Mouse (Mus musculus) forebrain, embryonic 14.5 days (tissue): ENCODE data around the gene Eepd1. TPM values are rescaled to one million over a fixed set of nuclear protein-coding genes. Genes with fewer than 3 reads are reported as not detected.

Experiments used
- ATAC-seq: fragments of 200-750 bp; cut with Nextera tagmentation; 2 replicates; pipeline ENCODE4 v1.8.0; 2017; ENCODE audit warnings: mild to moderate bottlenecking, moderate library complexity
- DNase-seq: peaks from one replicate; pipeline ENCODE4 v3.0.0-alpha.2; 2015; ENCODE audit warnings: low spot score
- H3K27ac ChIP-seq: fragments of 300-500 bp; sonication (generic); 2 replicates; pipeline ENCODE4 v1.5.1; 2014; ENCODE audit warnings: low read depth, mild to moderate bottlenecking, control low read depth, low read length, moderate library complexity
- H3K27me3 ChIP-seq: fragments of 300-500 bp; sonication (generic); replicated peaks from 2 replicates; pipeline ENCODE4 v1.6.1; 2014; ENCODE audit warnings: low read length, control low read depth, mixed read lengths; ENCODE audit not compliant: control insufficient read depth, insufficient read depth
- H3K36me3 ChIP-seq: fragments of 300-500 bp; sonication (generic); 2 replicates; pipeline ENCODE4 v1.6.1; 2014; ENCODE audit warnings: low read length, control low read depth; ENCODE audit not compliant: control insufficient read depth, insufficient read depth
- H3K4me1 ChIP-seq: fragments of 300-500 bp; sonication (generic); 2 replicates; pipeline ENCODE4 v1.6.1; 2014; ENCODE audit warnings: antibody characterized with exemption, low read length, control low read depth; ENCODE audit not compliant: control insufficient read depth, insufficient read depth
- H3K4me2 ChIP-seq: fragments of 300-500 bp; sonication (generic); 2 replicates; pipeline ENCODE4 v1.6.1; 2014; ENCODE audit warnings: mild to moderate bottlenecking, control low read depth, low read length
- H3K4me3 ChIP-seq: fragments of 300-500 bp; sonication (generic); 2 replicates; pipeline ENCODE4 v1.5.1; 2014; ENCODE audit warnings: low read depth, low read length, control low read depth
- H3K9ac ChIP-seq: fragments of 300-500 bp; sonication (generic); 2 replicates; pipeline ENCODE4 v1.6.1; 2014; ENCODE audit warnings: mild to moderate bottlenecking, low read length, control low read depth, moderate library complexity
- H3K9me3 ChIP-seq: fragments of 300-500 bp; sonication (generic); replicated peaks from 2 replicates; pipeline ENCODE4 v1.6.1; 2016; ENCODE audit warnings: low read length, control low read depth, mixed read lengths; ENCODE audit not compliant: control insufficient read depth
- WGBS: fragments of 180-500 bp; shearing (Covaris S2); extraction: QIAGEN DNeasy Blood & Tissue Kit; methylation state at CpG from one replicate; pipeline ENCODE4 v1.1.7; 2014; 5-methylcytosine and 5-hydroxymethylcytosine counted together
- polyA plus RNA-seq: library from polyadenylated mRNA; unstranded; fragments of >200 nt; fragmentation: Nextera tagmentation; extraction: Ambion mirVana; gene quantifications from 2 replicates; pipeline ENCODE4 v1.2.1, GENCODE M21; 2014

The Eepd1 gene
- polyA plus RNA-seq, 1 experiment from 2014 or later: 9.7 TPM

DNA sequence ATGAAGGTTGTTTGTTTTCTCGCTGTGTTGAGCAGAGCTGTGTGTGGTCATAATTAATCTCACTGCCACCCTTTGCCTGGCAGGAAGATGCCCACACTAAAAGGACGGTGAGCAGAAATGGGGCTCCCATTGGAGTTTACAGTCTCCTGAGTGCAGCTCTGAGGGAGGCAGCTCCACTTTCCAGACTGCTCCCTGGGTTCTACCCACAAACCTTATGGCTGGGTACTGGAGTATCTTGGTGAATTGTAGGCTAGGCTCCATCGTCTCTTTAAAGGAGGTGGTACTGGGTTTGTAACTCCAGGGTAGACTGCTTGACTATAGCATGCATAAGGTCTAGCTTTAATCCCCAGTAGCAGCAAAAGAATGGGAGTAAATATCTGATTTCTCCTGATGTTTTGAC lies 74.7 kb downstream of the Eepd1 start:
- Histone ChIP-seq H3K27ac (no peak overlapping the region), H3K36me3 (no peaks in the 10 kb centered on the region), H3K4me3 (no peak overlapping the region), H3K4me1 (no peaks in the 10 kb centered on the region), H3K9ac (no peak overlapping the region), H3K4me2 (no peak overlapping the region), H3K27me3 (no peaks in the 10 kb centered on the region), H3K9me3 (no peaks in the 10 kb centered on the region)
- no peak for ATAC-seq
- DNase-seq: no peak
- WGBS: 90% methylated on average over 3 of the region's 3 CpGs

DNA sequence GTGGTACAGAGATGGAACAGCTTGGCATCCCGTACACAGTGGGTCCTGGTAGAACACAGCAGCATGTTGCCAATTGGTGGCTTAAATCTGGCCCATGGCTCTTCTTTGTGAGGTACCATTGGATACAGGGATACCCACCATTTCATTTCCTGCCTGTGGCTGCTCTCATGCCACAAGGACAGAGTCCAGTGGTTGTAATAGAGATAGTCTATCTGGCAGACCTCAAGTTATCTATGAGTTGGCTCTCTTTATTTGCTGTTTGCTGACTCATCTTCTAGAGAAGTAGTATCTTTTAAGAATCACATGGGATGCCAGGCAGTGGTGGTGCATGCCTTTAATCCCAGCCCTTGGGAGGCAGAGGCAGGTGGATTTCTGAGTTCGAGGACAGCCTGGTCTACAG lies 76.0 kb downstream of the Eepd1 start:
- no peak for DNase-seq
- H3K4me1 ChIP-seq: no peaks in the 10 kb centered on the region
- H3K4me3 ChIP-seq: no peak overlapping the region
- no peak overlapping the region for H3K27ac ChIP-seq
- ATAC-seq: no peak
- no peaks in the 10 kb centered on the region for H3K27me3 ChIP-seq
- H3K36me3 ChIP-seq: no peaks in the 10 kb centered on the region
- 96% methylated on average over 2 of the region's 2 CpGs for WGBS
- no peak overlapping the region for H3K9ac ChIP-seq
- H3K9me3 ChIP-seq: no peaks in the 10 kb centered on the region
- H3K4me2 ChIP-seq: no peak overlapping the region

DNA sequence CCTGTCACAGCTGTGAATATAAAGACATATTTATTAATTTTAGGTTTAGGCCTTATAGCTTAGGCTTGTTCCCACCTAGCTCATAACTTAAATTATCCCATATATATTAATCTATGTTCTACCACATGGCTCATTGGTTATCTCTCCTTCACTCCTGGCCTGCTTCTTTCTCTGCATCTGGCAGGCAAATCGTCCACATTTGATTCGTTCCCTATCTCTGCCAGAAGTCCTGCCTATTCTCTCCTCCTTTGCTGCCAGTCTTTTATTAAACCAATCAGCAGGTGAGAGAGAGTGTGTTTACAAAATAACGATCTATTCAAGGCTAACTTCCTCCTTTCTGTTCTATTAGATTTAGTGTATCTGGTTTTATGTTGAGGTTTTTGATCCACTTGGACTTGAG lies 77.5 kb downstream of the Eepd1 start:
- Histone ChIP-seq H3K36me3 (no peaks in the 10 kb centered on the region), H3K4me2 (no peak overlapping the region), H3K9me3 (0 out of 2 replicates have a peak, but pooled peaks cover 2% of the 10 kb centered on the region), H3K27ac (no peak overlapping the region), H3K27me3 (no peaks in the 10 kb centered on the region), H3K9ac (no peak overlapping the region), H3K4me3 (no peak overlapping the region), H3K4me1 (no peaks in the 10 kb centered on the region)
- DNase-seq (no peak), ATAC-seq (no peak)
- WGBS: 54% methylated on average over 3 of the region's 3 CpGs

DNA sequence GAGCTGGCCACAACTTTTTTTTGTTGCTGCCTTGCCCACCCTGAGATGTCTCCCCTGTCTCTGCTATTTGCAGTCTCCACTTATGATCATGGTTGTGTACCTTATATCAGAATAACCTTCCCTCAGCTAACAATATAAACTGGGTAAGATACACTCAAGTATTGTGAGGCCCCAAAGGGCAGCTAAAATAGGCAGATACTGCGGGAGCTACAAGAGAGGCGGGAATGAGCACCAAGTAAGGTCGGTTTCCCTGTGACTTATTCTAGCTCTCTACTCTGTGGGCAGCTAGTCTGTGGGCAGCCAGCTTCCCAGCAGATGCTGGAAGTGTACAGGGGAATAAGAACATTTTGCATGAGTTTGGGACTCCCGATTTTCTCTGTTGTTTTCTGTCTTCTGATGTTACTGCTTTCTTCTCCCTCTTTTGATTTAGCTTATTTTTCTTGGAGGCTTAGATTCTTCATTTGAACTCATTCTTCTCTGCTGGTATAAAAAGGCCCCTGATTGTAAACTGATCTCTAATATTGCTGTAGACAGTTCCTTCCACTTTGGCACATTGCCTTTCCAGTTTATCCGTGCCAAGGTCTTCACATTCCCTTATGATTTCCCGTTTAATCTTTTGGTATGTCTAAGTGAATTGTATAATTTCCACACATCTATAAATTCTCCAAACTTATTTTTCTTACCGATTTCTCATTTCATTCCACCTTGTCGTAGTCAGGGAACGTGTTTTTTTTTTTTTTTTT lies 78.8 kb downstream of the Eepd1 start:
- DNase-seq: no peak
- Histone ChIP-seq H3K9me3 (0 out of 2 replicates have a peak, but pooled peaks cover 2% of the 10 kb centered on the region), H3K4me1 (no peaks in the 10 kb centered on the region), H3K9ac (no peak overlapping the region), H3K27me3 (no peaks in the 10 kb centered on the region), H3K4me3 (no peak overlapping the region), H3K4me2 (no peak overlapping the region), H3K27ac (no peak overlapping the region), H3K36me3 (no peaks in the 10 kb centered on the region)
- ATAC-seq: no peak
- WGBS: 82% methylated on average over 9 of the region's 9 CpGs

DNA sequence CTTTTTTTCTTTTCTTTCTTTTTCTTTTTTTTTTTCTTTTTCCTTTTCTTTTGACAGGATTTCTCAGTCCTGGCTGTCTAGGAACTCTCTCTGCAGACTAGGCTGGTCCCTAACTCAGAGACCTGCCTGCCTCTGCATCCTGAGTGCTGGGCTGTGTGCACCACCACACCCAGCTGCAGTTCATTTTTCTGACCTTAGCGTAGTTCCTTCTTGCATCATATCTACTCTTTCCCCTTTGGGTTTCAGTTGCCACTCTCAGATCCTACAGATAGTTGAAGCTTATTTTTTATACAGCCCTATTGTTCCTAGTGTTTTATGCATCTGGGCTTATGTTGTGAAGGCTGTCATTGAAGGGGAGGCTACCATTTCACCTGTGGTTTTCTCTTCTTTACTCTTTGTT lies 79.8 kb downstream of the Eepd1 start:
- DNase-seq (no peak), ATAC-seq (no peak)
- Histone ChIP-seq H3K36me3 (no peaks in the 10 kb centered on the region), H3K4me3 (no peak overlapping the region), H3K4me1 (no peaks in the 10 kb centered on the region), H3K9ac (no peak overlapping the region), H3K27ac (no peak overlapping the region), H3K9me3 (0 out of 2 replicates have a peak, but pooled peaks cover 2% of the 10 kb centered on the region), H3K27me3 (no peaks in the 10 kb centered on the region), H3K4me2 (no peak overlapping the region)
- 100% methylated on average over 1 of the region's 1 CpGs for WGBS

DNA sequence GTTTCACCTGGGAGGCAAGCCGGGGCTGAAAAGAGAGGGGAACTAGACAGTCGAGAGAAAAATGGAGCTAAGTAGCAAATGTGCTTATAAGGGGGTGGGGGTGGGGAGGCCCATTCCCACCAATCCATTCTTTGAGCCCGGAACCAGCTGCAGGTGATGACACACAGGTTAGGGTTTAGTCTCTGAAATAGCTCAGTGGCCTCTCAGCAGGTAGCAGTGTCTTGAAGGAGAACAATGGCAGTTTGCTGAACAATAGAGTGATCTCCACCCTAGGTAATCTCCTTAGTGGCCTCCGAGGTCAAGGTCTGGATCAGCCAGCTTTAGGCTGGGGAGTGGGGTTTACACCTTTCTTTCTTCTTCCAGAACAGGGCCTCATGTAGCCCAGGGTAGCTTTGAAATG lies 82.5 kb downstream of the Eepd1 start:
- no peaks in the 10 kb centered on the region for H3K36me3 ChIP-seq
- WGBS: 72% methylated on average over 4 of the region's 4 CpGs
- no peak overlapping the region for H3K4me2 ChIP-seq
- DNase-seq (no peak), ATAC-seq (no peak)
- H3K9ac ChIP-seq: no peak overlapping the region
- H3K27me3 ChIP-seq: no peaks in the 10 kb centered on the region
- H3K9me3 ChIP-seq: 0 out of 2 replicates have a peak, but pooled peaks cover 2% of the 10 kb centered on the region
- no peak overlapping the region for H3K4me3 ChIP-seq
- H3K4me1 ChIP-seq: no peaks in the 10 kb centered on the region
- no peak overlapping the region for H3K27ac ChIP-seq

DNA sequence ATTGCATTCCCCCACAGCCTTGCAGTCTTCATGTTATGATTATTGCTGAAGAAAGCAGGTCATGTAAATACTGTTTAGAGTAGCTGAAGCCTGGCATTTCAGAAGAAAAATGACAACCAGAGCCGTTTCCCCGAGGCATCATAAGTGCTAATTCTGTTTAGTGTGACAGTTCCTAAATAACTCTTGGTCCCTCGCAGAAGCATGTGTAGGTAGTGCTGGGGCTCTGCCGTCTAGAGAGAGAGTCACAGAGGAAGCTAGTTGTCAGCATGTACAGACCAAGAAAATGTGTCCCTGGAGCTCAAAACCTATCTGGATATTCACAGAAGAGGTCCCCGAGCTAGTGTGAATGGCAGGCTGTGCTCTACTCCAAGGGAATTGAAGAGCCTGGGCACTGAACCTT lies 85.7 kb downstream of the Eepd1 start:
- peaks cover 8% of the 10 kb centered on the region for H3K4me1 ChIP-seq
- H3K4me3 ChIP-seq: no peak overlapping the region
- ATAC-seq (no peak), DNase-seq (no peak)
- H3K36me3 ChIP-seq: no peaks in the 10 kb centered on the region
- H3K9me3 ChIP-seq: 0 out of 2 replicates have a peak, but pooled peaks cover 2% of the 10 kb centered on the region
- H3K27me3 ChIP-seq: no peaks in the 10 kb centered on the region
- WGBS: 90% methylated on average over 5 of the region's 5 CpGs
- no peak overlapping the region for H3K27ac ChIP-seq
- no peak overlapping the region for H3K4me2 ChIP-seq
- no peak overlapping the region for H3K9ac ChIP-seq

DNA sequence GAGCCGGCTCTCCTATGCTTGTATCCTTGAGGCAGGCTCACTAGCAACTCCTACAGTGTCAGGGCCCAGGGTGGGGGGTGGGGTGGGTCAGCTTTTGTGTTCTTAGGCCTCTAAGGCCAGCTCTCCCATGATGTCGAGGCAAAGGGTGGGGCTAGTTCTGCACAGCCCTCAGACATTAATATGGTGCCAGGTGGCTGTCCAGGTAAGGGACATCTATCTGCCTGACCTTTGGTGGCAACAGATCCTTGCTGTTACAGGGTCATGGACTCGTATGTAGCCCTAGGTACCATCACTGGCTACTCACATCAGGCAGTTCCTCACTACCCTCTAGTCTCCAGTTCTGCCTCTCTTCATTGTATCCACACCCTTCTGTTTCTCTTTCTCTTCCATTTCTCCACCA lies 87.4 kb downstream of the Eepd1 start:
- no peak for ATAC-seq
- DNase-seq: no peak
- 75% methylated on average over 3 of the region's 3 CpGs for WGBS

DNA sequence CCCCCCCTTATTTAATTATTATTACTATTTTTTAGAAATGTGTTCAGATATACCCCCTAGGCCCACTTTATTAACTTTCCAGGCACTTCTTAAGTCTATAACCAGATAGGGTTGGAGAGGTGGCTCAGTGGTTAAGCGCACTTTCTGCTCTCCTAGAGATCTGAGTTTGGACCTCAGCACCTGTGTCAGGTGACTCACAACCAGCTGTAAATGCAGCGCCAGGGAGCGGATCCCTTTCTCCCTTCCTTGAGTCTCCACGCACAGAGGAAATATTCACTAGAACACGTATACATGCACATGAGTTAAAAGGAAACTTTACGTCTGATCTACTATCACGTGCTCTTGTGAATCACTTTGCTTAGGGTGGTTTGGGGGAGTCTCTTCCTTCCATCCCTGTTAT lies 88.7 kb downstream of the Eepd1 start:
- H3K27me3 ChIP-seq: no peaks in the 10 kb centered on the region
- peaks cover 8% of the 10 kb centered on the region for H3K4me1 ChIP-seq
- no peak for ATAC-seq
- H3K27ac ChIP-seq: no peak overlapping the region
- WGBS: 97% methylated on average over 7 of the region's 7 CpGs
- no peak overlapping the region for H3K9ac ChIP-seq
- H3K36me3 ChIP-seq: no peaks in the 10 kb centered on the region
- no peak overlapping the region for H3K4me3 ChIP-seq
- H3K9me3 ChIP-seq: no peaks in the 10 kb centered on the region
- DNase-seq: no peak
- no peak overlapping the region for H3K4me2 ChIP-seq

More for the DNA sequence above, 87.4 kb downstream of the Eepd1 start:
- Histone ChIP-seq H3K4me1 (peaks cover 8% of the 10 kb centered on the region), H3K9me3 (no peaks in the 10 kb centered on the region), H3K9ac (no peak overlapping the region), H3K27me3 (no peaks in the 10 kb centered on the region), H3K27ac (no peak overlapping the region), H3K4me2 (no peak overlapping the region), H3K36me3 (no peaks in the 10 kb centered on the region), H3K4me3 (no peak overlapping the region)
